Mouse (Mus musculus) skeletal muscle tissue, adult 2 months (tissue): Measurements from ENCODE around the gene Fads2.

Experiments used
- DNase-seq: peaks from one replicate; pipeline ENCODE4 v3.0.0-alpha.2; 2012; ENCODE audit warnings: low read depth, low spot score

The Fads2 gene

DNA sequence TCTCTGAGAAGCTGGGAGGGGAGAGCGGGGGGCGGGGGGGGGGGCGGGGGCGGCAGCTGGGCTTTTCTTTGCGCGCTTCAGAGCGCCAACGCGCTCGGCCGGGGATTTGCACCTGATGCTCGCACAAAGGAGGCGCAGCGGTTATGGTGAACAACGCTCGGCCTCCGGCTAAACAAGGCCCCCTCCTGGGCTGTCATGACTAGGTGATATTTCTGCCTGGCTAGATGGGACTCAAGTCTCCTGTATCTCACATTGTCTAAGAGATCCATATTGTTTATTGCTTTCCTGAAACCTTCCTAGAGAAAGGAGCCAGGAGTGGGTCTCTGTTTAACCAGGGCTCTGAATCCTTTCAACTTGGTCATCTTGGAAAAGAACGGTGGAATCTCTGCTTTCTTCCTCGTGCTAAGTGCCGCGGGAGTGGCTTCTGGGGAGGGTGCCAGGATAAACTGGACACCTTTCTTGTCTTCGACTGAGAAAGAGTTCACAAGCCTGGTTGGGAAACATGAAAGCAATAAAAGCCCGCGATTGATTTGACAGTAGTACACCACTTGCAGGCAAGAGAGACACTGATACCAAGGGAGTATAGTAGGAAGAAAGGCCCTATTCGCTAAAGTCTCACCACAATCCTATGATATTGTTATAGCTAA, 631 bp upstream of the Fads2 start:
- no peak for DNase-seq

DNA sequence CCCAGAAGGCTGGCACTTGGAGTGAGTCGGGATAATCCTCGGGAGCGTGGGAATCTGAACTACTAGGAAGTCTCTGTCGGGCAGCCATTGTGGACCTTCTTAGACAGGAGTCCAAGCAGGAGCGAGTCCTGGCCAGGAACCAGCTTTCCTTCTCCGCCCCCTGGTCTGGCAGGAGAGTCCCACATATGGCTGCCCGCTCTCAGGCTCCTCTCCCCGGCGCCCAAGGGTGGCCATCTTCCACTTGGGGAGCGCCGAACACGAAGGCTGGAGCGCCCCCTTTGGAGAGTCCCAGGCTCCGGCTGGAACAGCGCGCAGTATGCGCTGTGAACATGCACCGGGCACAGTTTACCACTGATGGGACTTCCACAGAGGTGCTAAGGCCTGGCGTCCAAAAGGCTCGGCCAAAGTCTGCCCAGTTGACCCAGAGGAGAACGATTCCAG, 895 bp downstream of the Fads2 start:
- DNase-seq: peak; percentile 28

DNA sequence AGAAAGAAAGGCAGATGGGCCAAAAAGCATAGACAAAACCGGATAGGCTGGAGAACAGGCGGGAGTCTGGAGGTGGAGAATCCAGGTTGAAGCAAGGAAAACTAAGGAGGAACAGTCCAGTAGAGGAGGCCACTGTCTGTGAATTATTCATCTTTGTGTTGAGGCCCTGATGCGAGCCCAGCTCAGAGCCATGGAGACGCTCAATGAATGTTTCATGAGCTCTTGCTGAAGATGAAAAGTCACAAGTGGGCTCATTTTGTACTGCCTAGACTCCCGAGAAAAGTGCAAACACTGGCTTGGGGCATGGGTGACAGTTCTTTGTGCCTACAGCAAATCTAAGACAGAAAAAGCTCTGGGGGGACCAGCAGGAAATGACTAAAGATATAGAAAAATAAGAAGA, 3.7 kb downstream of the Fads2 start:
- DNase-seq: no peak

DNA sequence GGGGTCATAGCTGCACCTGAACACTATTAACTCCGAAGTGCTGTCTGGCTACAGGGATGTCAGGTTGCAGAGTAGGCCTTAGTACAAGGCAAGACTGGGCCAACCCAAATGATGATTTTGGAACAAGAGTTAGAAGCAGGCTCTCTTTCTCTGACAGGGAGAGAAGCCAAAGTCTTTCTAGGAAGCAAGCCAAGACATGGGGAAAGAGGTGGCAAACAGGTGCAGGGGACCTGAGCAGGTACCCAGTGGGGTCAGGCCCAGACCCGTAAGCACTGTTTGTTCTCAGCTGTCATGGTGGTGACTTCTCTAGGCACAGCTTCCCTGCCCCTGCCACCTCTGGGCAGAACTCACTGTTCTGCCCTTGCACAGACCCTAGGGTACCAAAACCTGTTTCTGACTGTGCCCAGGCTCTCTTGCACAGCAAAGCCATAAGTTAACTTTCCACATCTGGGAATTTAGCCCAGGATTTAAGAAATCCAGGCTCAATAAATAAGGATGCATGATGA, 5.1 kb downstream of the Fads2 start:
- DNase-seq: no peak

DNA sequence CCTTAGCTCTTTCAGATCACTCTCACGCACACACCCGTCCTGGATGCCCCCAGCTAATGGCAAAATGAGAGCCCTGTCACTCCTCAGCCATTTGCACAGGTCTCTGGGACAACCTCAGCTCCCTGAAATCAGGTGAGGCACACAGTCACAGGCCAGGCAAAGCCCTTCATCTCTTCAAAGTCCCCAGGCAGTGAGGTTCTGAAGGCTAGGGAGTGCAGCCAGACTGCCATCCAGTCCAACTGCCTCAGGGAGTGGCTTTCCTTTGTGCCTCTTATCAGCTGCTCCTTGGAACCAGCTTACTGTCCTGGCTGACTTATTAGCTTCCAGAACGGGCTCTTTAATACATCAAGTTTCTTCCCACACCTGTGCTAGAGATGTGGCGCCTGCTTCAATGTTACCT, 6.9 kb downstream of the Fads2 start:
- no peak for DNase-seq

DNA sequence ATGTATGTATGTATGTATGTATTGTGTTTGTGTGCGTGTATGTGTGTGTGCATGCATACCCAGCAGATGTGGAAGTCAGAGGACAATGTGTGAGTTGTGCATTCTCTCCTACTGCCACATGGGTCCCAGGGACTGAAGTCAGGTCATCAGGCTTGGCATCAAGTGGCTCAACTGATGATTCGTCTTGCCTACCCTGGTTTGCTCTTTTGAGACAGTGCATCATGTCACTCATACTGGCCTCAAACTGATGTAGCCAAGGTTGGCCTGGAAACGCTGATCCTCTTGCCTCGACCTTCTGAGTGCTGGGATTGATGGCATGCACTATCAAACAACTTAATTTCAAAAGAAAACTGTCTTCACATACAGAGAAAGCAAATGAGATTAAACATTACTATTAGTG, 7.7 kb downstream of the Fads2 start:
- DNase-seq: no peak

DNA sequence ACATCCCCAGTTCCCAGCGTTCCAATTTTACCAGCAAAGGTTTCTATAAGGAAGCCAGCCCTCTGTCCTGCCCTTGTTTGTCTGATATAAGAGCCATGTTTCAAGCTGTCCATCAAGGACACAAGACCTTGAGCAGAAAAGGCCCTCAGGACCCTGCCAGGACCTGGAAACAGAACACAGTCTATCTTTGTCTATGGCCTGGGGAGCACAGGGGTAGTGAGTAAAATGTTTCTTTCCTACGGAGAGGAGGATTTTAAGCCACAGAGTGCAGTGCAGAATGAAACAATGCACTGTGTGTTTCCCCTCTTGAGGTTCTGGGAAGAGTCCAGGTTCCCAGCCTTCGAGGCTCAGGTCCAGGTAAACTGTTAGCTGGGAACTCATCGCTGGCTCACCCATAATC, 14.6 kb downstream of the Fads2 start:
- no peak for DNase-seq

DNA sequence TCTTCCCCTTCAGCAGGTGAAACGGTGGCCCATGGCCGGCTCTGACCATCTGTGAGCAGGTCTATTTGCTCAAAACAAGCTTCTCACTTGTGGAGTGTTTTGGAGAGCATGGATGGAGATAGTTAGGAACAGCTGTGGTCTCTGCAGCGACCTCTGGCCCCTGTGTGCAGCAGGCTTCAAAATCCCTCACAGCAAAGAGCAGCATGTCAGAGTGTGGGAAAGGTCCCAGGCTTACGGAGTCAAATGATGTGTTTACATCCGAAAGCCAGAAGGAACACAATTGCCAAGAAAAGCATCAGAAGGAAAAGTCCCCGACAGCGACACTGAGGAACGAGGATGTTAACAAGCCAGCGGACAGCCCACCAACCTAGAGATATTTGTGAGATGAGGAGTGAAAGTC, 16.1 kb downstream of the Fads2 start:
- no peak for DNase-seq

DNA sequence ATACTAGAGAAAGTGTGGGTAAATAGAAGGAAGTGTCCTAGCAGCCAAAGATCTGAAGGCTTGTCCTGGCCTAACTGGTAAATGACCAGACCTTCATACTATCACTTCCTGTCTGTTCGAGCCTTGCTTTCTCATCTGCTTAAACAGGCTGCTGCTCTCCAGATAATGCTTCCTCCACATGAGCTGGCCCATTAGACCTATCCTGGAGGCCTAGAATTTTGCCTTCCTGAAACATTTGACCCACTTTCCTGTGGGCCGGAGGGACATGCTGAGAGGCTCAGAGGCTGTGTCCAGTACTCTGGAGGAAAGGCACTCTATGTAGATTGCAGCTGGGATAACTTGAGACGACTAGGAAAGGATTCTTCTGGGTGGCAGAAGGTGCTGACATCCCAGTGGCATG, 19.4 kb downstream of the Fads2 start:
- DNase-seq: no peak

DNA sequence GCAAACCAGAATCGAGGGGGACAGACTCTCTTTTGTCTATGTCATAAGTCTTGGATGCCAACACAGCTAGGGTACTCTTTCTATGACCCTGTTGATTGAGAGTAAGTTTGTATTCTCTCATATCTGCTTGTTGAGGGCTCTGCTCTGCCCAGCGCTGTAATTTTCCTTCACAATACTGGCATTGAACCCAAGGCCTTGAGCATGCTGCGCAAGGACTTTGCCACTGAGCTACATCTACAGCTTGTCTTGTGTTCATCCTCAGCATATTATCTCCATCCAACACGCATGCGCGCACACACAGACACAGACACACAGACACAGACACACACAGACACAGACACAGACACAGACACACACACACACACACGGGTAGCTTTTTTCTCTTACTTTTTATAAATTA, 21.2 kb downstream of the Fads2 start:
- DNase-seq: no peak

DNA sequence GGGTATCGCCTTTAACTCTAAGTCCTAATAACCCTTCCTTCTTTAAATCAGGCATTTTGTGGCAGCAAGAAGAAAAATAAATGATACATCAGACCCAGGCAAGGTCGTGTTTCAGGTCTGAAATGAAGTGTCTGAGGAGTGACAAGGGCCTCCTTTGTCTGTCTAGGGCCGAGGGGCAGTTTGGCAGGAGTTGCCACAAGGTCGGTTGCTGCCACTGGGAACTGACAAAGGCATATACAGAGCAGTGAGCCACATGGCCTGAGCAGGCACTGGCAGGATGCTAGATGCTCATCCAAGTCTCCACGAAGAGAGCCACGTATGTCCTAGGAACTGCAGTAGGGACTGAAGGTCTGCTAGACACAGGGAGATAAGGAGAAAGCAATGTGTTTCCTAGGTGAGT, 23.2 kb downstream of the Fads2 start:
- no peak for DNase-seq

DNA sequence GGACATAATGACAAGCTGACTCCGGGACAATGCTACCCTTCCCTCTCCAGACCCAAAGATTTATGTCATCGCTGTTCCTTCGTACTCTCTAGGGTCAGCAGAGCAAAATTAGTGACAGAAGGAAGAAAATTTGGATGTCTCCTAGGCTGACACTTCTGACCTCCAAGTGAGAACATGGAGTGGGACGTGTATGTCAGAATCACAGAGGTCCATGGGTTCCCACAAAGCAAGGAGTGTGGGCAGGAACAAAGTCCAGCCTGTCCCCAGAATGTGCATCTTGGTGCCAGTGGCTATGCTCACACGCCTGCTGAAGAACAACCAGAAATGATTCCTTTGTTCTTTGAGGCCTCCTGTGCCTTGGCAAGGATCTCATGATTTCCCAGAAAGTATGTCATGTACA, 28.4 kb downstream of the Fads2 start:
- DNase-seq: no peak

DNA sequence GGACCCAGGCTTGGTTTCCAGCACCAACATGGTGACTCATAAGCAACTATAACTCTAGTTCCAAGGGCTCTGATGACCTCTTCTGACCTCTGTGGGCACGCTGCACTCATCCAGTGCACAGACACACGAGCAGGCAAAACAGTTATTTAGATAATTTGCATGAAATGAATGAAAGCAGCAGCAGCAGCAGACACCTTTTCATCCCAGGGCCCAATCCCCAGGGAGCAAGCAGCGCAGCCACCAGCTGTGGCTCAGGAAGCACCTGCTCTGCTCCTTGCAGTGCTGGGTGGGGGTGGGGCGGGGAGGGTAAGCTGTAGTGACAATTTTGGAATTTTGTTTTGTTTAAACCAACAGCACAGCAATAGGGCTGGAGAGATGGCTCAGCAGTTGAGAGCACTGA, 29.7 kb downstream of the Fads2 start:
- no peak for DNase-seq

DNA sequence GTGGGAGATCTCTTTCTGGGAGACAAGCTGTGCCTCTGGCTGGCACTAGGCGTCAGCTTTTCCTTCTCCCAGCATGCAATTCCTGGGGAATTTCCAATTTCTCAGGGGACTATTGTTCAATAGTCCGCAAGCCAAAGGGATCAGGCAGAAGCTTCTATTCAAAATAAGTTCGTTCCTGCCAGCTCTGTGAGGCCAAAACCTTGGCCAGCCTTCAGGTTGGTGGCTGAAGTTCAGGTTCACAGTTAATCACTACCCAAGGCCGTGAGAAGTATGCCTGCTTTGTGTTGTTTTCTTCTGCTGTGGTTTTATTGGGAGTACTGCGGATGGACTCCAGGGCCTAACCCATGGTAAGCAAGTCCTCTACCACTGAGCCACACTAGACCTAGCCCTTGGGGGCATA, 30.4 kb downstream of the Fads2 start:
- DNase-seq: no peak

DNA sequence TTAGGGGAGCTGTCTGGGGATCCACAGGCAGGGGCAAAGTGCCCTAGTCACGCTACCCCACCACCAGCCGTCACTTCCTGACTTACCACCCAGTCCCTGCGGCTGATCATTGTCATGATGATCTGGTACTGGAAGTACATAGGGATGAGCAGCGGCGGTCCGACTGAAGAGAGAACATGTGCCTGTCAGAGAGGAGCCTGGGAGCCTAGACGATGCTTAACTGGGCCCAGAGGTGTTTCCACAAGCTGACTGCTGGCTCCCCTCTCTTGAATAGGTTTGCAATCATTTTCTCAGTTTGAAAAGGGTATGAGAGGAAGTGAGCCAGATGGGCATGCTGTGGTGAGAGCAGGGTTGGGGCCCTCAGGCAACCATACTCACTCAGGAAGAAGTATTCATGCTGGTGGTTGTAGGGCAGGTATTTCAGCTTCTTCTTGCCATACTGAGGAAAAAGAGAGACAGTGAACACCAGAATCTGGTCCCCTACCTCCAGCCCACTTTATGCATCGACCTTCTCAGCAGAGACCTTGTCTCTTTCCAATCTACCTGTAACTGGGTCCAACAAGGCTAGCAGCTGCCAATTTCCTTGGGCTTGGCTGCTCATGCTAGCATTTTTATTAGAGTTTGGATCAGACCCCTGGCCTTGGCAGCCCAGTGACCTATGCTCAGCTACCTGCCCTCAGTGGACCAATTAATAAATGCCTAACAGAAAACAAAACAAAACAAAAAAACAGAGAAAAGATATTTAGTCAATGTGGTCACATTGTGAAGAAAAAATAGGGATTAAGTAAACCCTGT, 31.2 kb downstream of the Fads2 start:
- no peak for DNase-seq

DNA sequence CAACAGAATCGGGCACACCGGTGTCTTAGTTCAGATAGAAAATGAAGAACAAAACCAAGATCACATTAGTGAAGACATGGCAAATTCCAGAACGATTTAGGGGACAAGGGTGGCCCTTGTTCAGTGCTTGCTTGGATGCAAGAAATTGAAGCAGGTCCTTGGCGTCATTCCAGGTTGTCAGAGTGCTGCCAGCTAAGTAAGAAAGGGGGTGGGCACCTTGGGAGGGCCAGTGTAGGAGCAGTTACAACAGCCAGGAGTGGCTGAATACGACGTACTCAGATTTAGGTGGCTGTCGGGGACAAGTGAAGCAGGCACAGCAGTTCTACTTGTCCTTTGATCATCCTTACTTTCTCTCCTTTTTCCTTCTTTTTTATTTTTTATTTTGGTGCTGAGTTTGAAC, 33.8 kb downstream of the Fads2 start:
- DNase-seq: no peak

DNA sequence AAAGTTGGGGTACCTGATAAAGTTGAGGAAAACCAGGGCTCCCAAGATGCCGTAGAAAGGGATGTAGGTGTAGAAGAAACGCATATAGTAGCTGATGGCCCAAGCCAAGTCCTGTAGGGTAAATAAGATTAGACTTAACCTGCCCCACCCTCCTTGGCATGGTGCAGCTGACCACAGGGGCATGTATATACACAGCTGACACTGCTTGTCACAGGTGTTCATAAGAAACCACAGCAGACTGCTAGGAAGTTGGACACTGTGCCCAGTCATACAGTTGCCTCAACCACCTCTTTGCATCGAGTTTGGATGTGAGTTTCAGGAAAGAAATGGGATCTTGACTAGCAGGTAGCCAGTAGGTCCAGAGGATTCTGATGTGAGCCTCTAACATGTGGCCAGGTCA, 35.0 kb downstream of the Fads2 start:
- DNase-seq: no peak

DNA sequence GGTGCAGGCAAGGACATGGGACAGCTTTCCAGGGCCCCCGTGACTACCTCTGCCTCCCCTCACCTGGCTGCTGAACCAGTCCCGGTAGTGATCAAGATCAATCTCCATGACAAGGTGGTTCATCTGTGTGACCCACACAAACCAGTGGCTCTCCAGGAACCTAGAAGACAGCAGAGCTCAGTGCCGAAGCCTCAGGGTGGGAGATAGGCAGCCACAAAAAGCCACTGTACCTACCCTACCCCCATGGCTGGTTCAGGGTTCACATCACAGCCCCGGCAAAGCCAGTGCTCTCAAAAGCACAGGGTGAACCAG, 35.4 kb downstream of the Fads2 start:
- DNase-seq: no peak

DNA sequence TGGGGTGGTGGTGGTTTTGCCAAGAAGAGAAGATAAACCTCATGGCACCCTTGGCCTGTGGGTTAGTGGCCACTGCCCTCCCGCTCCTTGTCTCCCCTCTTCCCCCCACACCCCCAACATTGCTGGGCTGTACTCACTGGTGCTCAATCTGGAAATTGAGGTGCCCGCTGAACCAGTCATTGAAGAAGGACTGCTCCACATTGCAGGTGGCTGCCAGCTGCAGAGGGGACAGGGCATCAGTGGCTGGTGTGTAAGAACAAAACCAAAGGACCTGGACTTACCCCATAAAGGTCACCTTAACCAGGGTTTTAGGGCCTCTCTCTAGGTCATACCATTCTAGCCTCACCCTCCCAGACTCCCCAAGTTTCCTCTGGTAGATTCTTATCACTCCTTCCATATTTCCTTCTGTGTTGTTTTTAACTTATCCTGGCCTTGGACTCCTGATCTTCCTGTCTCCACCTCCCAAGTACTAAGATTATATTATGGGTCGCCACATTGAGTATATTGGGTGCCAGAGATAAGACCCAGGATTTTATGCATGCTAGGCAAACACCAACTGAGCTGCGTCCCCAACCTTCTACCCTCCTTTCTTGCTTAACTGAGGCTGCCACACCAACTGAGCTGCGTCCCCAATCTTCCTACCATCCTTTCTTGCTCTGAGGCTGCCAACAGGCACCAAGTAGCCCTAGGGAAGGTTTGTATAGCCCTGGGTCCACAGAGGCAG, 35.9 kb downstream of the Fads2 start:
- no peak for DNase-seq

DNA sequence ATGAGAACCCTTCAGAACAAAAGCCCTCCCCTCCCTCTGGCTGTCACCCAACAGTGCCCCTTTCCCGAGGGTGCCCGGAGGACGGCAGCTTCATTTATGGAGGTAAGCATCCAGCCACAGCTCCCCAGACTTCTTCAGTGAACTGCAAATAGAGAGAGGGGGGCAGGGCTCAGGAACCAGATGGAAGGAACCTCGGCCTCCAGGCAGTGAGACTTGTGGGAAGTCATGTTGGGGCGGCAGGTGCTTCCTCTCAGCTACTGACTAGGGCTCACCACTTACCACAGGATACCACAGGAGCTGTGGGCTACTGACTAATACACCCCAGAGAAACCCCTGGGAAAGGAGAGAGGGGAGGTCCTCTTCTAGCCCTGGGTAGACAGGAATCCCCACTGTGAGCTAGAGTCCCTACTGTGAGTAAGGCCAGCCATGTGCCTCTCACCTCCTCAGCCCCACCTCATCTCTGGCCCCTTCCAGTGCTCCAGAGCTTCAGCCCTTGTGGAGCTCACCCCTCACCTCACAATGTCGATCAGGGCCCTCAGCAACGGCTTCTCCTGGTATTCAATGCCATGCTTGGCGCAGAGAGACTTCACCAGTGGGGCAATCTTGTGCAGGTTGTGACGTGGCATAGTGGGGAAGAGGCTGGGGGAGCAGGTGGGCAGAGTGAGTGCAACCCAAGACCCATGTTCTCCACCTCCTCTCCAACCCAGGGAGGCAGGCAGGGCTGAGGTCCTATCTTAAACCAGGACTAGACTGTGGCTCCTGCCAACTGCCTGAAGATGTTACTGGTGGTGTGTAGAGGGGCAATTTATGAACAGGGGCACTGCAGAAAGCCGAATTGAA, 37.2 kb downstream of the Fads2 start:
- DNase-seq: no peak

DNA sequence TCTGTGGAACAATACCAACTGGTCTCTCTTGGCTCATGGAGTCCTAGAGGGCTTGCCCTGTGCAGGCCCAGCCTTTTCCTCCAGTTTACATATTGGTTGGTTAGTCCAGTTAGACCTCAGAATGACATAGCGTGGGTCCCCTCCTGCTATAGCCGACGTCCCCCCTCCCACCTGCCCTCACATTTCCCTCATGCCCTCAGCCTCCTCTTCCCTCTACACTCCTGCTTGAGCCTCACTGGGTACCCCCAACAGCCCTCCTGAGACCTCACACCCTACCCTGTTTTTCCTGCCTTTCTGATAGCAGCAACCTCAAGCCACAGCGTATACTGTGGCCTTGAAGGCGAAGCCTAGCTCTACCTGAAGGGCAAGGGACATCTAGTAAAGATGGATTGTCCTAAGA, 38.7 kb downstream of the Fads2 start:
- DNase-seq: no peak

DNA sequence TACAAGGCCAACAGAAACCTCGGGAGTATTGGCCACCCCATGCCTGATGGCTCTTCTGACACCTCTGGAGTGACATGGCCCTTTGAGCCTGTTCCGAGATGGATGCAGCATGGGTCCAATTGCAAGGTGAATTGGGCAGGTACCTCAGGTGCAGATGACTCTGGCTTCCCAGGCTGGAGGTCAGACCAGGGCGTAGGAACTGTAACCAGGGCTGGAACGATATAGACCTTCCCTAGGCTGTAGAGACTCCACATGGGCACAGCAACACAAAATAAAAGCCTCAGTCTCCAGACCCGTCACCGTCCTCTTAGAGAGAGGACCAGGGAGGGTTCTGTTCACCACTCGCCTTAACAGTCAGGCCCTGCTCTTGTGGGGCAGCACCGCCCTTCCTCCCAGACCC, 39.3 kb downstream of the Fads2 start:
- no peak for DNase-seq
